Mouse (Mus musculus) neural tube, embryonic 15.5 days (tissue): ENCODE data around the gene Ccs. TPM values are rescaled to one million over a fixed set of nuclear protein-coding genes. Genes with fewer than 3 reads are reported as not detected.

Experiments used
- ATAC-seq: fragments of 200-750 bp; cut with Nextera tagmentation; 2 replicates; pipeline ENCODE4 v1.8.0; 2017; ENCODE audit warnings: mild to moderate bottlenecking, moderate TSS enrichment, moderate library complexity; ENCODE audit not compliant: low FRiP score
- H3K27ac ChIP-seq: fragments of 300-500 bp; sonication (generic); replicated peaks from 2 replicates; pipeline ENCODE4 v1.5.1; 2015; ENCODE audit warnings: mild to moderate bottlenecking, inconsistent platforms
- H3K27me3 ChIP-seq: fragments of 300-500 bp; sonication (generic); replicated peaks from 2 replicates; pipeline ENCODE4 v1.6.1; 2015; ENCODE audit warnings: inconsistent platforms
- H3K36me3 ChIP-seq: fragments of 300-500 bp; sonication (generic); 2 replicates; pipeline ENCODE4 v1.6.1; 2015; ENCODE audit warnings: inconsistent platforms
- H3K4me1 ChIP-seq: fragments of 300-500 bp; sonication (generic); 2 replicates; pipeline ENCODE4 v1.6.1; 2015; ENCODE audit warnings: inconsistent platforms
- H3K4me2 ChIP-seq: fragments of 300-500 bp; sonication (generic); 2 replicates; pipeline ENCODE4 v1.6.1; 2015; ENCODE audit warnings: inconsistent platforms, mild to moderate bottlenecking, moderate library complexity
- H3K4me3 ChIP-seq: fragments of 300-500 bp; sonication (generic); replicated peaks from 2 replicates; pipeline ENCODE4 v1.5.1; 2015; ENCODE audit warnings: mild to moderate bottlenecking, inconsistent platforms
- H3K9ac ChIP-seq: fragments of 300-500 bp; sonication (generic); replicated peaks from 2 replicates; pipeline ENCODE4 v1.6.1; 2015; ENCODE audit warnings: mild to moderate bottlenecking, inconsistent platforms
- H3K9me3 ChIP-seq: fragments of 300-500 bp; sonication (generic); replicated peaks from 2 replicates; pipeline ENCODE4 v1.6.1; 2016; ENCODE audit warnings: inconsistent platforms
- WGBS: fragments of 180-500 bp; shearing (Covaris S2); methylation state at CpG from one replicate; pipeline ENCODE4 v1.1.7; 2015; ENCODE audit warnings: mixed read lengths; 5-methylcytosine and 5-hydroxymethylcytosine counted together
- polyA plus RNA-seq: library from polyadenylated mRNA; unstranded; fragments of >200 nt; fragmentation: Nextera tagmentation; extraction: Ambion mirVana; gene quantifications from 2 replicates; pipeline ENCODE4 v1.2.1, GENCODE M21; 2015

The Ccs gene
- polyA plus RNA-seq, 1 experiment from 2014 or later, result 42.4 TPM

DNA sequence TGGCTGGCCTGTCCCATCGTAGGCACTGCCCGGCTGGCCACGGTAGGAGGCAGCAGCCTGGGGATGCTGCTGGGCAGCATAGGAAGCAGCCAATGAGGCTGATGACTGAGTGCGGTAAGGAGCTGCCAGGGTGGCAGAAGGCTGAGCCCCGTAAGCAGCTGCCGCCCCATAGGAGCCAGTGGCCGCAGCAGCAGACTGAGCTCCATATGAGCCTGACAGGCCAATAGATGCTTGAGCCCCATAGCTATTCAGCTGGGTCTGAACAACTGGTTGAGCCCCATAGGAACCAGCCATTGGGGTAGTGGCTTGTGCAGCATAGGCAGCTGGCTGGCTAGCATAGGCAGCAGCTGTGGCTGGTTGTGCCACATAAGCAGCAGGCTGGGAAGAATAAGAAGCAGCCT is 36.4 kb downstream of the Ccs start:
- Histone ChIP-seq H3K9me3 (no peaks in the 10 kb centered on the region), H3K4me1 (peaks cover 2% of the 10 kb centered on the region; the same call in 1 of the 2 replicates), H3K36me3 (peaks cover 50% of the 10 kb centered on the region), H3K4me3 (no peak overlapping the region), H3K9ac (no peak overlapping the region), H3K27me3 (no peaks in the 10 kb centered on the region), H3K27ac (no peak overlapping the region), H3K4me2 (no peak overlapping the region)
- 80% methylated on average over 7 of the region's 7 CpGs for WGBS
- ATAC-seq, result no peak

DNA sequence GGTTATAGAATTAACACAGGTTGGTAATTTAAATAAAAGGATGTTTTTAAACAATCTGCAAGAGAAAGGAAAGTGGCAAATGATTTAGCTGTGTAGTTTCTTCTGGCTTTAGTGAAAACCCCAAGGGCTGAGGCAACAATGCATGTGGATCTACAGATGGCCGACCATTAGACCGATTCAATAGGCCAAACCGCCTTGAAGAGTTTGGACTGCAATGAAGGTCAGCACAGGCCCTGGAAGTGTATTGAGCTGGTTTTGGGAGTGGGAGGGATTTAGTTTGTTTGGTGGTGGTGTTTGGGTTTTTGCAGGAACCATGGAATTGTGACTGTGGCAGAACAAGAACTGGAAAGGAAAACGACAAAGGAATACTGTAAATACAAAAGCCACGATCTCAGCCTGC is 40.0 kb downstream of the Ccs start:
- Histone ChIP-seq H3K36me3 (peaks cover 50% of the 10 kb centered on the region), H3K4me2 (no peak overlapping the region), H3K27me3 (no peaks in the 10 kb centered on the region), H3K4me3 (no peak overlapping the region), H3K9ac (no peak overlapping the region), H3K9me3 (no peaks in the 10 kb centered on the region), H3K27ac (no peak overlapping the region), H3K4me1 (peaks cover 7% of the 10 kb centered on the region)
- ATAC-seq, result no peak
- 93% methylated on average over 5 of the region's 5 CpGs for WGBS

DNA sequence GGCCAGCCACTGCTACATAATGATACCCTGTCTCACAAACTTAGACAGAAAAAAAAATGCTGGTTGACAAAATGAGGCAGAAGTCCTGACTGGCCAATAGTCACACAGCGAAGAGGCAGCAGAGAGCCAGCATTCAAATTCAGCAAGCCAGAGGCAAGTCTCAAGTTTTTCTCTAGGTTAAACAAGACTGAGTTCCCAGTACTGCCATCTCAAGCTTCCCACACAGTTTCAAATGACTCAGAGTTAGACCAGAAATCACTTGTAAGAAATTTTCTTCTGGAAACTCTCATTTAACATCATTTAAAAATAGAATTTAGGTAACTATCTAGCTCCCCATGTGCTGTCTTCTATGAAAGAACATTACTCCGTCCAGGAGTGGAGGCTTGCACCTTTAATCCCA is 41.3 kb downstream of the Ccs start:
- no peak for ATAC-seq
- H3K4me3 ChIP-seq, result no peak overlapping the region
- no peak overlapping the region for H3K27ac ChIP-seq
- no peak overlapping the region for H3K4me2 ChIP-seq
- H3K9me3 ChIP-seq, result no peaks in the 10 kb centered on the region
- H3K27me3 ChIP-seq, result no peaks in the 10 kb centered on the region
- H3K4me1 ChIP-seq, result peaks cover 11% of the 10 kb centered on the region
- 98% methylated on average over 2 of the region's 2 CpGs for WGBS
- H3K36me3 ChIP-seq, result peaks cover 44% of the 10 kb centered on the region
- no peak overlapping the region for H3K9ac ChIP-seq

DNA sequence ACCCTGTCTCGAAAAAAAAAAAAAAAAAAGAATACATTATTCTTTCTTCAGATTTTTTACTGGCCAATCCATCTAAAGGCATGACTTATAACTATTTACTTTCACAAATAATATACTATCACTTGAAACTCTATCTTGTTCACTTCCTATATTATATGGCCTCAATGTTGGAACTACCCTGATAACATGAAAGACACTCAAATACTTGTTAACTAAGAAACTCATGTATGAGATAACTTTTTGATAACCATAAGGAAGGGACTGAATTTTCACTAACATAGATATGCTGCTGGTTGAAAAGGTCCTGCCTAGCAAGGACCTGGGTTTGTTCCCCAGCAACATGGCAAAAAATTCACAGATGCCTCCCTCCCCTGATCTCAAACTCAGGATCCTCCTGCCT is 43.2 kb downstream of the Ccs start:
- Histone ChIP-seq H3K4me2 (no peak overlapping the region), H3K27ac (no peak overlapping the region), H3K9ac (no peak overlapping the region), H3K9me3 (no peaks in the 10 kb centered on the region), H3K27me3 (no peaks in the 10 kb centered on the region), H3K4me1 (peaks cover 29% of the 10 kb centered on the region), H3K4me3 (no peak overlapping the region), H3K36me3 (peaks cover 31% of the 10 kb centered on the region)
- no peak for ATAC-seq
- 93% methylated on average over 1 of the region's 1 CpGs for WGBS

DNA sequence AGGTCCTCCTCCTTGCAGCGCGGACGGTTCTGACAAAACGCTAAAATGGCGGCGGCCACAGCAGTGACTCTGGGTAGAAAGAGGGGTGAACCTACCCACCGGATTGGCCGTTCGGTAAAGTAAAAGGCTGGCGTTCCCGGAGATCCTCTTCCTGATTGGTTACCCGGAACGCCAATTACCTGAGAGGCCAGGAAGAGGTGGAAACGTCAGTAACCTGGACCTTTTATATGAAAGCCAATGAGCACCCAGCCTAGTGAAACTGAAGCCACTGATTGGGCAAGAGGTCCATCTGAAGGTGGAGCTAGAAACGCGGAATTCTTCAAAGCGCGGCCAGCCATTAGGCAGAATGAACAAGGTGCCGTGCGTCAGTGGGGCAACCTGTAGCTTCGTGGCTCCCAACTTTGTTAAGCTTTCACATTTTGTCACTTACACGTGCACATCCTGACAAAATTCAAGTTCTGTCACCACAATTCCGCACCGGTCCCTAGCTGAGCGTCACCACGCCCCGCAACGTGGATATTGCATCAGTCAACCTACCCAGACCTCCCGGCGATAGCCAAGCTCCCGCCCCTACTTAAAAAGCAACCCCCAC is 45.2 kb downstream of the Ccs start, which contains the start of gene Rbm4:
TSS of gene Rbm4 (minus strand) at position 71 of the 592 bp plus-strand sequence.
- Histone ChIP-seq H3K4me2 (peak within 1 kb of the TSS; percentile 92), H3K4me3 (peak within 1 kb of the TSS; percentile 81), H3K4me1 (peaks cover 47% of the 10 kb centered on the region), H3K9me3 (no peaks in the 10 kb centered on the region), H3K27ac (peak within 1 kb of the TSS; percentile 87), H3K9ac (peak within 1 kb of the TSS; percentile 73), H3K27me3 (no peaks in the 10 kb centered on the region), H3K36me3 (peaks cover 17% of the 10 kb centered on the region)
- ATAC-seq, result peak; percentile 98
- WGBS, result under 1% methylated on average over 31 of the region's 31 CpGs

DNA sequence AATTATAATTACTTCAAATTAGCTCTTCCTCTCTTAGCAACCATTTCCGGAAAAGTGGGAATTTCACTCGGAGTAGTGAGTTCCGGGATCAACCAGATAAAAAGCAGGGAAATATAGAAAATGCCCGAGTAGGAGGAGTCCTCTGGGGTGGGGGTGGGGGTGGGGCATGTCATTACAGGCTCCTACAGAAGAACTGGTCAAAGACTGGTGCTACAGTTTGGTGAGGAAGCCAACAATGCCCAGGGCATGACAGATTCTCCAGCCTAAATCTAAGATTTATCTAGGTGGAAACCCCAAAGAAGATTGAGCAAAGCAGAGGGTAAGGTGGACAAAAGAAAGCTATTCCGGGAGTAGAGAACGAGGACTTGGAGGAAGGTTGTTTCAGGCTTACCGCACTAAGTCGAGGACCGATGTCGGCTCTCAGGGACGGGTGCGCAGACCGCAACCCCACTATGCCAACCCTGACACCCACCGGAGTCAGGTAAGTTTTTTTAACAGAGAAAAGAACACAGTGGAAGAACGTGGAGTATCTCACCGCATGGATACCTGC is 45.8 kb downstream of the Ccs start:
- H3K4me2 ChIP-seq, result peak overlapping the region; percentile 92
- no peaks in the 10 kb centered on the region for H3K9me3 ChIP-seq
- H3K9ac ChIP-seq, result peak overlapping the region; percentile 73
- peaks cover 12% of the 10 kb centered on the region for H3K36me3 ChIP-seq
- H3K27me3 ChIP-seq, result no peaks in the 10 kb centered on the region
- H3K4me3 ChIP-seq, result peak overlapping the region; percentile 81
- H3K4me1 ChIP-seq, result peaks cover 52% of the 10 kb centered on the region
- peak; percentile 55 for ATAC-seq
- peak overlapping the region; percentile 87 for H3K27ac ChIP-seq
- 2% methylated on average over 16 of the region's 16 CpGs for WGBS

DNA sequence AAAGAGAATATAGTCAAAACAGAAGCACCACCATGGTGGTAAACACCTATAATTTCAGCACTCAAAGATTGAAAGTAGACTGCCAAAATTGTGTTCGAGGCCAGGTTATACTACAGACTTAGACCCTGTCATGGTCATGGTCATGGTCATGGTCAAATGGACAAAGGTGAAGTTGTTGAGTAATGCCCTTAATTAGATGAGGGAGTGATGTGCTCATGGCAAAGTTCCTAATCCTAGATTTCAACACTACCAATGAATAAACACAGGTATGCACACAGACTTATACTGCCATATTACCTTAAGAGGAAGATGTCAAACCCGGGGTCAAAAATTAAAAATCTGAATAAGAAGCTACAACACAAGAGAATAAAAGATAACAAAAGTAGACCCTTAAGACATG is 52.8 kb downstream of the Ccs start:
- Histone ChIP-seq H3K27me3 (no peaks in the 10 kb centered on the region), H3K9me3 (no peaks in the 10 kb centered on the region), H3K4me1 (peaks cover 56% of the 10 kb centered on the region), H3K9ac (no peak overlapping the region), H3K4me3 (no peak overlapping the region), H3K36me3 (peaks cover 66% of the 10 kb centered on the region), H3K4me2 (no peak overlapping the region), H3K27ac (no peak overlapping the region)
- 98% methylated on average over 2 of the region's 2 CpGs for WGBS
- ATAC-seq, result no peak

DNA sequence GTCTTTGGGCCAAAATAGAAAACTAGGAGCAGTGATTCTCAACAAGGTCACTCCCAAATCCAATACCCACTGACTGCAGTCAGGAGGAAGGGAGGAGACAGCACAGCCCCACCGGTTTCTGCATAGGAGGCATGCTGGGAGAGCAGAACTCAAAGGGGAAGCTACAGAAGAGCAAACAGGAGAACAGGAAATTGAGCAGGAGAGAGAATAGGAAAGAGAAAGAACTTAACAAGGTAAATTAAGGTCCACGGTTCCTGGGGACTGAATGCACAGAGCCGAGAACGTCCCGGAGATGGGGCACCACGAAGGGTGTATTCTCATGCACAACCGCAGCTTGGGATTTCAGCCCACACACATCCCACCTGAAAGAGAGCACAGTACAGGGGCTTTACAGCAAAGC is 53.9 kb downstream of the Ccs start:
- WGBS, result 87% methylated on average over 7 of the region's 7 CpGs
- no peaks in the 10 kb centered on the region for H3K27me3 ChIP-seq

DNA sequence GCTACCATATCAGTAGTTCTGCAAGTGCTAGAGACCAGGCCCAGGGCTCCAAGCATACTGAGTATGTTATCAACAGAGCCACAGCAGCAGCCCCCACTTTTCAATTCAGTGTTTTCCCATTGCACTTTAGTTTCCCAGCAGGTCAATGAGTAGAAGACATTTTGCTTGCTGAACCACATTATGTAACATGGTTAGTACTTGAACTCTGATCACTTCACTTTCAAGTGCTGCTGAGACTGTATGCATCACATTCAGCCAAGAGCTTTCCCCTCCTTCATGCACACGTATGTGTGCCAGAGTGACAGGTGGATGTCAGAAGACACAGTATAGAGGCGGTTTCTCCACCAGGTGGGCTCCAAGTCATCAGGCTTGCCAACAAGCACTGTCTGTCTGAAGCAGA is 56.2 kb downstream of the Ccs start:
- H3K27me3 ChIP-seq, result no peaks in the 10 kb centered on the region
- H3K9ac ChIP-seq, result no peak overlapping the region
- H3K4me2 ChIP-seq, result no peak overlapping the region
- ATAC-seq, result no peak
- H3K36me3 ChIP-seq, result peaks cover 60% of the 10 kb centered on the region
- no peak overlapping the region for H3K4me3 ChIP-seq
- no peak overlapping the region for H3K27ac ChIP-seq
- 92% methylated on average over 2 of the region's 2 CpGs for WGBS
- no peaks in the 10 kb centered on the region for H3K9me3 ChIP-seq
- H3K4me1 ChIP-seq, result peaks cover 24% of the 10 kb centered on the region

More for the DNA sequence above, 53.9 kb downstream of the Ccs start:
- Histone ChIP-seq H3K4me3 (no peak overlapping the region), H3K9me3 (no peaks in the 10 kb centered on the region), H3K4me1 (peaks cover 45% of the 10 kb centered on the region), H3K36me3 (peaks cover 58% of the 10 kb centered on the region), H3K4me2 (no peak overlapping the region), H3K27ac (no peak overlapping the region), H3K9ac (no peak overlapping the region)
- no peak for ATAC-seq

Other genes with a start within 250 kb of the Ccs start
- gene Lrfn4, start 223.7 kb downstream of the Ccs start, polyA plus RNA-seq, result 10.5 and 12.5 TPM in 2 replicates
- gene Rce1, start 213.7 kb downstream of the Ccs start, polyA plus RNA-seq, result 49.1 and 49.8 TPM in 2 replicates
- gene Gm960, start 140.7 kb downstream of the Ccs start, polyA plus RNA-seq, result 7.2 and 7.7 TPM in 2 replicates
- 19.0 and 25.6 TPM in 2 replicates for gene Sptbn2, start 128.2 kb downstream of the Ccs start, polyA plus RNA-seq
- gene Rbm4b, start 82.8 kb downstream of the Ccs start, polyA plus RNA-seq, result 119 and 132 TPM in 2 replicates
- gene Rbm4, start 45.4 kb downstream of the Ccs start, polyA plus RNA-seq, result 67.2 and 76.2 TPM in 2 replicates
- 14.8 and 20.1 TPM in 2 replicates for gene Gm21992, start 27.7 kb downstream of the Ccs start, polyA plus RNA-seq
- 55.0 and 65.1 TPM in 2 replicates for gene Rbm14, start 27.7 kb downstream of the Ccs start, polyA plus RNA-seq
- 0.37 and 0.52 TPM in 2 replicates for gene Ccdc87, start within 50 bp of the Ccs start, polyA plus RNA-seq
- gene Ctsf, start 15.8 kb upstream of the Ccs start, polyA plus RNA-seq, result 74.5 and 86.5 TPM in 2 replicates
- 2.9 and 11.3 TPM in 2 replicates for gene Actn3, start 38.6 kb upstream of the Ccs start, polyA plus RNA-seq
- gene Zdhhc24, start 39.3 kb upstream of the Ccs start, polyA plus RNA-seq, result 19.7 and 20.5 TPM in 2 replicates
- gene Bbs1, start 67.3 kb upstream of the Ccs start, polyA plus RNA-seq, result 5.8 and 8.4 TPM in 2 replicates
- gene Dpp3, start 89.0 kb upstream of the Ccs start, polyA plus RNA-seq, result 104 TPM in 2 replicates
- 12.0 and 13.2 TPM in 2 replicates for gene Peli3, start 103.8 kb upstream of the Ccs start, polyA plus RNA-seq
- gene Mrpl11, start 122.8 kb upstream of the Ccs start, polyA plus RNA-seq, result 97.3 and 105 TPM in 2 replicates
- 0.36 and 0.42 TPM in 2 replicates for gene Npas4, start 151.0 kb upstream of the Ccs start, polyA plus RNA-seq
- gene Slc29a2, start 184.5 kb upstream of the Ccs start, polyA plus RNA-seq, result 12.8 and 14.0 TPM in 2 replicates
- gene B4gat1, start 199.5 kb upstream of the Ccs start, polyA plus RNA-seq, result 103 and 113 TPM in 2 replicates
- gene AC124502.3, start 199.6 kb upstream of the Ccs start, polyA plus RNA-seq, result 4.1 and 4.2 TPM in 2 replicates
- gene Brms1, start 202.0 kb upstream of the Ccs start, polyA plus RNA-seq, result 21.6 and 32.6 TPM in 2 replicates
- 0.89 and 1.0 TPM in 2 replicates for gene Rin1, start 211.1 kb upstream of the Ccs start, polyA plus RNA-seq
- gene Cd248, start 228.7 kb upstream of the Ccs start, polyA plus RNA-seq, result 19.9 and 27.4 TPM in 2 replicates
- 29.7 and 38.5 TPM in 2 replicates for gene Tmem151a, start 246.2 kb upstream of the Ccs start, polyA plus RNA-seq
- 56.8 and 66.1 TPM in 2 replicates for gene Yif1a, start 249.2 kb upstream of the Ccs start, polyA plus RNA-seq